Mouse (Mus musculus): ENCODE results near the gene Itpr2. TPM values are rescaled to one million over a fixed set of nuclear protein-coding genes. Genes with fewer than 3 reads are reported as not detected.
A peak's percentile ranks its signal among the peaks of the same experiment; 100 is the strongest.

The Itpr2 gene
- polyA plus RNA-seq, 1 experiment: 31.9 TPM

GRCm38 (mm10) chr6:146499566-146499965, 2.5 kb downstream of the Itpr2 start:
- WGBS: 83% methylated on average over 4 of the region's 4 CpGs
- Histone ChIP-seq H3K36me3 (ENCODE audit: control insufficient read depth, insufficient read depth, low read length) (no peaks in the 10 kb centered on the region), H3K27me3 (replicated peaks; ENCODE audit: control insufficient read depth, insufficient read depth, low read length) (no peaks in the 10 kb centered on the region), H3K4me1 (ENCODE audit: control insufficient read depth, insufficient read depth, low read length) (peaks cover 15% of the 10 kb centered on the region), H3K27ac (ENCODE audit: insufficient read depth, low read depth, low read length) (peak overlapping the region; percentile 13; the same call in 1 of the 2 replicates), H3K4me3 (ENCODE audit: insufficient read depth, low read depth, low read length) (no peak overlapping the region)
- TF ChIP-seq POLR2A (IDR thresholded peaks at IDR 0.05; ENCODE audit: low read depth, low read length) (no peak), CTCF (conservative IDR thresholded peaks at IDR 0.05; ENCODE audit: insufficient read depth, insufficient read length, low read depth, low read length) (no peak)
- DNase-seq: no peak

DNA sequence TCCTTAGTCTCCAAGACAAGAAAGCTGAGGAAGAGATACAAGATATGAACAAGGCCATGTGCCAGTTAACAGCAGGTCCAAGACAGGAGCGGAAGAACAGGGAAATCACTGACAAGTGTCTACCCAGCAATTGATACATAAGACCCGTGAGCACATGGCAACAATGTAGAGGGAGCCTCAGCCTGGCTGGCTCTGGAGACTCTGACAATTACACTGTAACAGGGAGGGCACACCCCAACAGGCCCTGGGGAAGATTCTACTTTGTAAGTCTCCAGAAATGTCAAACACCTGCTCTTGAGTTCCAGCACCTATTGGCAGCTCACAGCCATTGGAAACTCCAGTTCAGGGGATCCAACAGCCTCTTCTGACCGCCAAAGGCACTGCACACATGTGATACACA, 3.6 kb downstream of the Itpr2 start:
- H3K4me1 ChIP-seq (ENCODE audit: control insufficient read depth, insufficient read depth, low read length): peaks cover 24% of the 10 kb centered on the region
- H3K27me3 ChIP-seq (replicated peaks; ENCODE audit: control insufficient read depth, insufficient read depth, low read length): no peaks in the 10 kb centered on the region
- 77% methylated on average over 3 of the region's 3 CpGs for WGBS
- DNase-seq: no peak
- no peaks in the 10 kb centered on the region for H3K36me3 ChIP-seq (ENCODE audit: control insufficient read depth, insufficient read depth, low read length)
- H3K4me3 ChIP-seq (ENCODE audit: insufficient read depth, low read depth, low read length): no peak overlapping the region
- H3K27ac ChIP-seq (ENCODE audit: insufficient read depth, low read depth, low read length): peak overlapping the region; percentile 15; the same call in 1 of the 2 replicates
- TF ChIP-seq CTCF (conservative IDR thresholded peaks at IDR 0.05; ENCODE audit: insufficient read depth, insufficient read length, low read depth, low read length) (no peak), POLR2A (IDR thresholded peaks at IDR 0.05; ENCODE audit: low read depth, low read length) (no peak)

- Histone ChIP-seq H3K4me3 (ENCODE audit: insufficient read depth, low read depth, low read length) (no peak overlapping the region), H3K27me3 (replicated peaks; ENCODE audit: control insufficient read depth, insufficient read depth, low read length) (no peaks in the 10 kb centered on the region), H3K4me1 (ENCODE audit: control insufficient read depth, insufficient read depth, low read length) (peaks cover 29% of the 10 kb centered on the region), H3K36me3 (ENCODE audit: control insufficient read depth, insufficient read depth, low read length) (no peaks in the 10 kb centered on the region), H3K27ac (ENCODE audit: insufficient read depth, low read depth, low read length) (no peak overlapping the region)
- 53% methylated on average over 4 of the region's 4 CpGs for WGBS
- no peak for DNase-seq
- TF ChIP-seq CTCF (conservative IDR thresholded peaks at IDR 0.05; ENCODE audit: insufficient read depth, insufficient read length, low read depth, low read length) (no peak), POLR2A (IDR thresholded peaks at IDR 0.05; ENCODE audit: low read depth, low read length) (no peak)
Measured at GRCm38 (mm10) chr6:146497866-146498265, 4.2 kb downstream of the Itpr2 start.

DNA sequence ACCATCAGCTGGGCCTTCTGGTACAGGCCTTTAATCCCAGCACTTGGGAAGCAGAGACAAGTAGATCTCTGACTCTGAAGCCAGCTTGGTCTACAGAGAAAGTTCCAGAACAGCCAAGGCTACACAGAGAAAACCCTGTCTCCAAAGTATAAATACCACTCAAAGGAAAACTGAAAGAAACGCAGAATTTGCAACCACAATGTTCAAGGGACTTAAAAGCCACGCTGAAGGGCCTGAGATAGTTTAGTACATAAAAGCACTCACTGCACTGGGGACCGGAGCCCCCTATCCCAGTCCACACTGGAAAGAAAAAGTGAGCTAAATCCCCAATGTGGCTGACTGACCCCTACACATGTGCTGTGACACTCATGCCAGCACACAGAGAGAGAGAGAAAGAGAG, 4.6 kb downstream of the Itpr2 start:
- Histone ChIP-seq H3K27ac (ENCODE audit: insufficient read depth, low read depth, low read length) (peak overlapping the region; percentile 53), H3K4me3 (ENCODE audit: insufficient read depth, low read depth, low read length) (no peak overlapping the region), H3K36me3 (ENCODE audit: control insufficient read depth, insufficient read depth, low read length) (no peaks in the 10 kb centered on the region), H3K4me1 (ENCODE audit: control insufficient read depth, insufficient read depth, low read length) (peaks cover 29% of the 10 kb centered on the region), H3K27me3 (replicated peaks; ENCODE audit: control insufficient read depth, insufficient read depth, low read length) (no peaks in the 10 kb centered on the region)
- DNase-seq: no peak
- WGBS: 79% methylated on average over 3 of the region's 3 CpGs
- TF ChIP-seq POLR2A (IDR thresholded peaks at IDR 0.05; ENCODE audit: low read depth, low read length) (no peak), CTCF (conservative IDR thresholded peaks at IDR 0.05; ENCODE audit: insufficient read depth, insufficient read length, low read depth, low read length) (no peak)

GRCm38 (mm10) chr6:146491680-146492079, 10.3 kb downstream of the Itpr2 start:
- 26% methylated on average over 2 of the region's 2 CpGs for WGBS
- H3K36me3 ChIP-seq (ENCODE audit: control insufficient read depth, insufficient read depth, low read length): no peaks in the 10 kb centered on the region
- TF ChIP-seq POLR2A (IDR thresholded peaks at IDR 0.05; ENCODE audit: low read depth, low read length): no peak
- TF ChIP-seq CTCF (conservative IDR thresholded peaks at IDR 0.05; ENCODE audit: insufficient read depth, insufficient read length, low read depth, low read length): no peak
- peak overlapping the region; percentile 93 for H3K27ac ChIP-seq (ENCODE audit: insufficient read depth, low read depth, low read length)
- peak; percentile 83 for DNase-seq
- peaks cover 46% of the 10 kb centered on the region for H3K4me1 ChIP-seq (ENCODE audit: control insufficient read depth, insufficient read depth, low read length)
- H3K4me3 ChIP-seq (ENCODE audit: insufficient read depth, low read depth, low read length): no peak overlapping the region
- H3K27me3 ChIP-seq (replicated peaks; ENCODE audit: control insufficient read depth, insufficient read depth, low read length): no peaks in the 10 kb centered on the region

GRCm38 (mm10) chr6:146490416-146490960, 11.5 kb downstream of the Itpr2 start:
- no peaks in the 10 kb centered on the region for H3K27me3 ChIP-seq (replicated peaks; ENCODE audit: control insufficient read depth, insufficient read depth, low read length)
- peak overlapping the region; percentile 93 for H3K27ac ChIP-seq (ENCODE audit: insufficient read depth, low read depth, low read length)
- no peaks in the 10 kb centered on the region for H3K36me3 ChIP-seq (ENCODE audit: control insufficient read depth, insufficient read depth, low read length)
- peaks cover 47% of the 10 kb centered on the region for H3K4me1 ChIP-seq (ENCODE audit: control insufficient read depth, insufficient read depth, low read length)
- 72% methylated on average over 9 of the region's 9 CpGs for WGBS
- TF ChIP-seq CTCF (conservative IDR thresholded peaks at IDR 0.05; ENCODE audit: insufficient read depth, insufficient read length, low read depth, low read length) (no peak), POLR2A (IDR thresholded peaks at IDR 0.05; ENCODE audit: low read depth, low read length) (no peak)
- peak; percentile 72 for DNase-seq
- H3K4me3 ChIP-seq (ENCODE audit: insufficient read depth, low read depth, low read length): no peak overlapping the region

DNA sequence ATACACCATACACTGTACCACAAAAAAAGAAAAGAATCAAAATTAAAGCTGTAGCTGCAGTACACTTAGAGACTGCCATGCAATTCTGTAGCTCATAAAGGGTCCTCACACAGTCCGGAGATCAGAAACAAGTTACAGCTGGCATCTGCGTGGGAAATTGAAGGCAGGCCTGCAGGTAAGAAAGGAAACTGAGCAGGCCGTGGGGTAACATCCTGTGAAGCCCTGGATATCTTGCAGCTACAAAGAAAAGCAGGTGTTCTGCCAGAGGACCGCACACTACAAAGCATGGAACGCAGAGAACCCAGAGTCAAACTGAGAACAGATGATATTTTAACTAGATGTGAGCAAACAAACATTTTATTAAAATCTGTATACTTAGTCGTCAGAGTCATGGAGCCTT, 12.2 kb downstream of the Itpr2 start:
- no peak for DNase-seq
- TF ChIP-seq POLR2A (IDR thresholded peaks at IDR 0.05; ENCODE audit: low read depth, low read length) (no peak), CTCF (conservative IDR thresholded peaks at IDR 0.05; ENCODE audit: insufficient read depth, insufficient read length, low read depth, low read length) (no peak)
- Histone ChIP-seq H3K36me3 (ENCODE audit: control insufficient read depth, insufficient read depth, low read length) (no peaks in the 10 kb centered on the region), H3K4me3 (ENCODE audit: insufficient read depth, low read depth, low read length) (no peak overlapping the region), H3K27ac (ENCODE audit: insufficient read depth, low read depth, low read length) (no peak overlapping the region), H3K4me1 (ENCODE audit: control insufficient read depth, insufficient read depth, low read length) (peaks cover 41% of the 10 kb centered on the region), H3K27me3 (replicated peaks; ENCODE audit: control insufficient read depth, insufficient read depth, low read length) (no peaks in the 10 kb centered on the region)
- WGBS: 84% methylated on average over 6 of the region's 6 CpGs

All from kidney, adult 2 months (tissue).